Mouse (Mus musculus) hindbrain, embryonic 11.5 days (tissue): ENCODE data around the gene Myo19. TPM values are rescaled to one million over a fixed set of nuclear protein-coding genes. Genes with fewer than 3 reads are reported as not detected.

Source experiments
- ATAC-seq: fragments of 200-750 bp; cut with Nextera tagmentation; 2 replicates; pipeline ENCODE4 v1.8.0; 2017; ENCODE audit warnings: mild to moderate bottlenecking, moderate TSS enrichment, moderate library complexity; ENCODE audit not compliant: low FRiP score
- DNase-seq: peaks from one replicate; pipeline ENCODE4 v3.0.0-alpha.2; 2015; ENCODE audit warnings: low spot score
- H3K27ac ChIP-seq: fragments of 300-500 bp; sonication (generic); 2 replicates; pipeline ENCODE4 v1.5.1; 2014; ENCODE audit warnings: mild to moderate bottlenecking, low read depth, low read length
- H3K27me3 ChIP-seq: fragments of 300-500 bp; sonication (generic); 2 replicates; pipeline ENCODE4 v1.6.1; 2014; ENCODE audit warnings: mild to moderate bottlenecking, low read length, moderate library complexity, mixed read lengths; ENCODE audit not compliant: control insufficient read depth, insufficient read depth
- H3K36me3 ChIP-seq: fragments of 300-500 bp; sonication (generic); 2 replicates; pipeline ENCODE4 v1.6.1; 2014; ENCODE audit warnings: mild to moderate bottlenecking, low read length, moderate library complexity, mixed read lengths; ENCODE audit not compliant: control insufficient read depth, insufficient read depth
- H3K4me1 ChIP-seq: fragments of 300-500 bp; sonication (generic); replicated peaks from 2 replicates; pipeline ENCODE4 v1.6.1; 2014; ENCODE audit warnings: low read length, mixed read lengths; ENCODE audit not compliant: control insufficient read depth, insufficient read depth
- H3K4me2 ChIP-seq: fragments of 300-500 bp; sonication (generic); replicated peaks from 2 replicates; pipeline ENCODE4 v1.6.1; 2014; ENCODE audit warnings: mild to moderate bottlenecking, low read depth, low read length
- H3K4me3 ChIP-seq: fragments of 300-500 bp; sonication (generic); 2 replicates; pipeline ENCODE4 v1.5.1; 2014; ENCODE audit warnings: low read depth, low read length
- H3K9ac ChIP-seq: fragments of 300-500 bp; sonication (generic); 2 replicates; pipeline ENCODE4 v1.6.1; 2014; ENCODE audit warnings: low read depth, low read length
- H3K9me3 ChIP-seq: fragments of 300-500 bp; sonication (generic); 2 replicates; pipeline ENCODE4 v1.6.1; 2016; ENCODE audit warnings: low read length; ENCODE audit not compliant: control insufficient read depth
- WGBS: fragments of 180-500 bp; shearing (Covaris S2); extraction: QIAGEN DNeasy Blood & Tissue Kit; methylation state at CpG from one replicate; pipeline ENCODE4 v1.1.7; 2014; 5-methylcytosine and 5-hydroxymethylcytosine counted together
- polyA plus RNA-seq: library from polyadenylated mRNA; unstranded; fragments of >200 nt; fragmentation: Nextera tagmentation; extraction: Ambion mirVana; gene quantifications from 2 replicates; pipeline ENCODE4 v1.2.1, GENCODE M21; 2014

The Myo19 gene
- polyA plus RNA-seq, 1 experiment from 2014 or later: 7.2 TPM

DNA sequence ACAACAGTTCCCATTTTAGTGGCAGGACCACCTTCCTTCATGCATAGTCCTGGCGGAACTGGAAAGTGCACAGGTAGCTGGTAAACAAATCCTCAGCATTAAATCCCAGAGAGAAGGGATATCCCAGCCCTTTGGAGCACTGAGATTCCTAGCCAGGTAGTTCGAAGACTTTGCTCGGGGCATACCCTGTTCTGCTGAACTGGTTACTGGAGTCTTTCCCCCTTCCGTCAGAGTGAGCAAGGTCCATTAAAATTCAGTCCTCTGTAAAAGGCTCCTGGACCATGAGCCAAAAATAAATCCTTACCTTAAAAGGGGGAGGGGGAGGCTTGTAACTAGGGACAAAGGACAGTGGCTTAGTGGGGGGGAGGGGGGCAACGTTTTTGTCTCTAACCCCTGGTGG lies 79.2 kb downstream of the Myo19 start:
- H3K27ac ChIP-seq: no peak overlapping the region
- DNase-seq: no peak
- no peak for ATAC-seq
- WGBS: 31% methylated on average over 5 of the region's 5 CpGs
- peaks cover 7% of the 10 kb centered on the region; the same call in 1 of the 2 replicates for H3K4me1 ChIP-seq
- no peak overlapping the region for H3K4me3 ChIP-seq
- no peaks in the 10 kb centered on the region for H3K36me3 ChIP-seq
- H3K27me3 ChIP-seq: peaks cover 26% of the 10 kb centered on the region
- H3K9me3 ChIP-seq: no peaks in the 10 kb centered on the region
- H3K9ac ChIP-seq: no peak overlapping the region
- H3K4me2 ChIP-seq: no peak overlapping the region

DNA sequence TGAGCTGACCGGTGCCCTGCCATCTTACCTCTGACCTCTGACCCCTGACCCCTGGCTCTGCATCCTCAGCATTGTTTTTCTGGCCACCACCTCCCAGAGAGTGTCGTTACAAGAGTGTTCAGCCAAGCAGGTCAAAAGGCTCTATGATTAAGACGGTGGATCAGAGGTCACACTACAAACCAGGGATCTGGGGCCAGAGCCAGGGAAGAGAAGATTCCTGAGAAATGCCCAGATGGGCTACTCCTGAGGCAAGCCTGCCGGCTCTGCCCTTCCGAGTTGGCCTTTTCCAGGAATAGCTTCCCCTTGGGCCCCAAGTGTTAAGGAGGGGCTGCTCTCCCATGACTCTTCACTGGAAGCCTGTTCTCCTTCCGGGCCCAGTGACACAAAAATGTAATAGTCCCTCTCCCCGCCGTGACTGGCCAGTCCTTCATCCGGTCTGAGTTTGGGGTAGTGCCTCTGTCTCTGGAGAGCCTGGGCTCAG lies 79.8 kb downstream of the Myo19 start:
- Histone ChIP-seq H3K27me3 (peaks cover 26% of the 10 kb centered on the region), H3K9ac (no peak overlapping the region), H3K36me3 (no peaks in the 10 kb centered on the region), H3K4me3 (no peak overlapping the region), H3K4me1 (peaks cover 7% of the 10 kb centered on the region; the same call in 1 of the 2 replicates), H3K27ac (no peak overlapping the region), H3K9me3 (no peaks in the 10 kb centered on the region), H3K4me2 (no peak overlapping the region)
- no peak for DNase-seq
- 1% methylated on average over 9 of the region's 9 CpGs for WGBS
- ATAC-seq: no peak

DNA sequence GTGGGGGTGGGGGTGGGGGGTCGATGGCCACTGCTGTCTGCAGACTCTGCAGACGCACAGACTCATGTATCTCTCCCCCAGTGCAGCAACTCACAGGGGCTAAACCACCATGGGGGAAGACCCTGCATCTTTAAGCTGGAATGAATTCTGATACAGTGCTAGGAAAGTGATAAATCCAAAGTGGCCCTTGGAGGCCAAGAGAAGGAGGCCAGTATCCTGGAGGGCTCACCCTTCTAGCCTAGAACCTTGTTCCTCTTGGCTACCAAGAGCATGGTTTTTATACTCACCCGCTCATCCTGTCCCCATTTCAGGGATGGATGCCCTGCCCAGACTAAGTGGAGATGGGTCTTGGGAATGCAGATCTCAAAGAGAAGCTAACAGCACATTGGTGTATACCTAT lies 80.3 kb downstream of the Myo19 start:
- Histone ChIP-seq H3K4me3 (no peak overlapping the region), H3K9ac (no peak overlapping the region), H3K4me1 (peaks cover 7% of the 10 kb centered on the region; the same call in 1 of the 2 replicates), H3K36me3 (no peaks in the 10 kb centered on the region), H3K9me3 (no peaks in the 10 kb centered on the region), H3K27ac (no peak overlapping the region), H3K4me2 (no peak overlapping the region), H3K27me3 (peaks cover 26% of the 10 kb centered on the region)
- DNase-seq: no peak
- 31% methylated on average over 3 of the region's 3 CpGs for WGBS
- no peak for ATAC-seq

DNA sequence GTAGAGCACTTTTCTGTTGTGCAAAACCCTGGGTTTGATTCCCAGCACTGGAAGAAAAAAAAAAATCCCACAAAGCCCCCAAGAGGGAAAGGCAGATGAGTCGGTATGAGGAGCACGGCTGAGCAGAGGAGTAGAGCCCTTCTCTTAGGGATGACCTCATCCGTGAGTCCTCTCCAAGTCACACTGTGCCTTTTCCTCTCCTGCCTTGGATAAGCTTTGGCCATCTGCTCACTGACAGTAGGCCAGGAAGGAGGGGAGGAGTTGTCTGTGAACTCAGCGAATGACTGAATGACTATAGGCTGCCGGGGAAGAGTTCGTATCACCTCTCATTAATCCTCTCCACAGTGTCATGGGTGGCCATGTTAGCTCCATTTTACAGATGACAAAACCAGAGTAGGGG lies 80.8 kb downstream of the Myo19 start:
- Histone ChIP-seq H3K27ac (no peak overlapping the region), H3K4me1 (peaks cover 7% of the 10 kb centered on the region; the same call in 1 of the 2 replicates), H3K9ac (no peak overlapping the region), H3K4me3 (no peak overlapping the region), H3K36me3 (no peaks in the 10 kb centered on the region), H3K27me3 (peaks cover 26% of the 10 kb centered on the region), H3K9me3 (no peaks in the 10 kb centered on the region), H3K4me2 (no peak overlapping the region)
- ATAC-seq: no peak
- DNase-seq: no peak
- WGBS: 74% methylated on average over 6 of the region's 6 CpGs

Other genes starting within 250 kb of the Myo19 start
- 11.2 and 13.3 TPM in 2 replicates for gene Mrm1, start 60.6 kb upstream of the Myo19 start, polyA plus RNA-seq
- gene Dhrs11, start 51.2 kb upstream of the Myo19 start, polyA plus RNA-seq: 12.4 and 15.2 TPM in 2 replicates
- 77.1 and 77.3 TPM in 2 replicates for gene Ggnbp2, start 9.3 kb upstream of the Myo19 start, polyA plus RNA-seq
- gene Pigw, start 137 bp downstream of the Myo19 start, polyA plus RNA-seq: 3.8 and 4.0 TPM in 2 replicates
- gene Znhit3, start 36.2 kb downstream of the Myo19 start, polyA plus RNA-seq: 68.5 and 71.5 TPM in 2 replicates
- 3.0 and 3.7 TPM in 2 replicates for gene Car4, start 77.6 kb downstream of the Myo19 start, polyA plus RNA-seq